Mouse (Mus musculus) gastrocnemius, postnatal 36 days (tissue): ENCODE data around the gene Cuzd1. TPM values are rescaled to one million over a fixed set of nuclear protein-coding genes. Genes with fewer than 3 reads are reported as not detected.
A peak's percentile ranks its signal among the peaks of the same experiment; 100 is the strongest.

Experiments
- DNase-seq, 2 experiments: peaks; one replicate each; pipeline ENCODE4 v3.0.0; 2022
- intact Hi-C: fragments of 180-260 bp; cut with DNase I; formaldehyde crosslinking; loops from one replicate; pipeline ENCODE4 v1.15.1; 2025
- long read RNA-seq, 2 experiments: library from polyadenylated mRNA; stranded (forward); transcript quantifications; one replicate each; pipeline ENCODE4 v2.0.0; 2021
- total RNA-seq, 2 experiments: library from RNA; stranded (reverse); gene quantifications; 2 replicates each; pipeline ENCODE4 v1.2.3; 2021

The Cuzd1 gene
- under 1 TPM; 0.26 to 0.44 TPM for total RNA-seq
- long read RNA-seq, experiment 1, partial matches to known transcripts, result 1 of 3 reads
- long read RNA-seq, experiment 1, other reads (novel, unspliced or antisense), result 2 of 3 reads
- long read RNA-seq, experiment 2, partial matches to known transcripts, result 0 of 1 reads
- long read RNA-seq, experiment 2, other reads (novel, unspliced or antisense), result 1 of 1 reads

- DNase-seq, result no peak
- intact Hi-C loops, result no loop called here
These were observed at the start of gene Cuzd1 for GRCm38 (mm10) chr7:131322192-131322591. Gene Cuzd1, minus strand, starts transcription at chr7:131322292.

- no peak for DNase-seq
- intact Hi-C loops, result loop anchor here (5.0 kb wide), 1 partner anchor 41 kb away; the partner anchor contains the start of genes Acadsb and Ikzf5
These were observed 49.4 kb upstream of the Cuzd1 start for GRCm38 (mm10) chr7:131371470-131371860.

DNA sequence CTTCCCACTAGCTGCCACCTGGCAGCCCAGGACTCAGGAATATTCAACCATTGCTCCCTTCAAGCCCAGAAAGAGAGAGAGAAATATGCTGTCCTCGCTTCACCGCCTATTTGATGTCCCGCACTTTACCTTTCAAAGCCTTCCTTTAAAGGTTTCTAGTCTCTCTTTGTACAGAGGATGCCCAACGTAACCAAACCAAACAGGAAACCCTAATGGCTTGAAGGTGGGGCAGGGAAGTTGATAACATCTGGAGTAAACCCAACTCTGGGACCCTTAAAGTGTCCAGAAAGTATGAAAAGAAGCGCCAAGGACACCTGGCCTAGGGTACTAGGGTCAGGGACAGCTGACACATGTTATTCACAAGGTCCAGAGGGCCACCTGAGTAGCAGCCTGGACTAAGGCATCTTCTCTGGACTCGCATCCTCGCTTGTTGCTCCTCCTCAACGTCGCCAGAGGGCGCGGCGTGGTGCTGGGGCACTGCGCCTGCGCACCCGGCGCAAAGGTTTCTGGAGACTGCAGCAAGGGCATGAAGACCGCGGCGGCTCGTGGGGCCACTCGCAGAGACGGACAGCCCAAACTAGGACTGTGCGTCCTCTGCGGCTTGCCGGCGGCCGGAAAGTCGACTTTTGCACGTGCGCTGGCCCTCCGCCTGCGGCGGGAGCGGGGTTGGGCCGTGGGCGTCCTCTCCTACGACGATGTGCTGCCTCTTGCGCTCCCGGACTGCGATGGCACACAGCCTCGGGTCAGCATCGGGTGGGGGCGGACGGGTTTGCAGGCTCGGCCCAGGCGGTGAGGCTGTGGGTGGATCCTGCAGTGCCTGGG lies 48.8 kb upstream of the Cuzd1 start, which contains the start of gene Pstk:
TSS of gene Pstk (plus strand) at position 494 of the 822 bp plus-strand sequence.
- DNase-seq, result peak; percentile 81 to 88
- intact Hi-C loops, result loop anchor here (5.0 kb wide), 1 partner anchor 41 kb away; the partner anchor contains the start of genes Acadsb and Ikzf5

DNA sequence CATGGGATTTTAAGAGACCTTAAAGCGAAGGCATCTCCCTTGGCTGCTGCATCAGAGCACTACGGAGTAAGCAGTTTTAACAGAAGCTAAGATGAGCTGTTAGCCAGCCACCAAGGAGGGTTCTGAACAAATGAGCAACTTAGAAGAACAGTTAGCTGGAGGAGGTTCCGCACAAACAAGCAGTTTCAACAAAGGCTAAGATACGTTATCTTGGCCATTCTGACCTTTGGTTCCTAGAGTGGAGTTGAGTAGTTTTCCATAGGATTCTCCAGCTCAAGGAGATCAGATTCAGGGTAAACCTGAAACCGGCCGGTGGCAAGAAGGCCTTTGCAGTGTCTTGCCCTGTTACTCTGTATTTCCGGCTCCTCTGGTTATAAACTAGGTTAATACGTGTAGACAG lies 42.0 kb upstream of the Cuzd1 start:
- no peak for DNase-seq
- intact Hi-C loops, result no loop called here

DNA sequence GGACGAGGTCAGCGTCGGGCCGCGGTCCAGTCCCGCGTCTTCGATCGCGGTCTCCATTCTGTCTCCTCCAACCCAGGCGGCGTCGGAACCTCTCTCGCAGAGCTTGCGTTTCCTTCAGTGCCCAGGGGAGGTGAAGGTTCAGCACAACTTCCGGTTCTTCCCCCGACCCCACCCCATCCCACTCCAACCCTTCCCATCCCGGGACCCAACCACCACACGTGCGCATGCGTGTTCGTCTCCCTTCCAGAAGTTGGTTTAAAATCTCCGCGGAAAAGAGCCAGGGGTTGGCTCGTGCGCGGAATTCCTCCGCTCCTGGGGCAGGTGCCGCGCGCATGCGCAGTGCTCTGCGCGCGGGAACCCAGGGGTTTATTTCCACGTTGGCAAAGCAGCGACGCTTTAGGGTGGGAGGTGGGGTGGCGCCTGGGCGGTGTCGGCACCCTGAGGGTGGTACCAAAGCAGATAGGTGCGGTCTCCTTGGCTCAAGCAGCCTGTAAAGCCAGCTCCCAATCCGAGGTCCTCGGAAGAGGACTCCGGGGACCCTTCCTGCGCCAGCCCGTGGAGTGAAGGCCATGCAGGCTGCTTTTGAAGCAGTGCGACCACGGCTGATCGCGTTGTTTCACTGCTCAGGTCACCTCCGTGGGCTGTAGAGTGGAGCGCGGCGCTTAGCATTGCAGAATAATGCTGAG lies 40.7 kb upstream of the Cuzd1 start, which contains the start of gene 2310057M21Rik:
TSS of gene 2310057M21Rik (minus strand) at position 145 of the 686 bp plus-strand sequence.
- intact Hi-C loops, result no loop called here
- peak; percentile 85 to 95 for DNase-seq

DNA sequence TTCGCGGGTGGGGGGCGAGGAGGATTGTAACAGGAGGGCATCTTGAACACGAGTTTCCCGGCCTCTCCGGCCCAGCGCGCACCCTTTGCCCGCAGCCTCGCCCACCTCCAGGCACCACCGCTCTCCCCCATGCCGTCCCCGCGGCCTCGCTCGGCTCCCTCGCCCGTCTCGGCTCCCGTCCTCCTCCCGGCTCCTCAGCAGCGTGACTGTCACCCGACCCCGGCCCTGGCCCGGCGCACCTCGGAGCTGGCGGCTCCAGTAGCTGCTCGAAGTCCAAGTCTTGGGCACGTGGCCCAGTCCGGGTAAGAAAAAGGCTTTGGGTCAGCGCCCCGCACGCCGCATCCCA lies 40.1 kb upstream of the Cuzd1 start:
- no peak for DNase-seq
- intact Hi-C loops, result no loop called here

DNA sequence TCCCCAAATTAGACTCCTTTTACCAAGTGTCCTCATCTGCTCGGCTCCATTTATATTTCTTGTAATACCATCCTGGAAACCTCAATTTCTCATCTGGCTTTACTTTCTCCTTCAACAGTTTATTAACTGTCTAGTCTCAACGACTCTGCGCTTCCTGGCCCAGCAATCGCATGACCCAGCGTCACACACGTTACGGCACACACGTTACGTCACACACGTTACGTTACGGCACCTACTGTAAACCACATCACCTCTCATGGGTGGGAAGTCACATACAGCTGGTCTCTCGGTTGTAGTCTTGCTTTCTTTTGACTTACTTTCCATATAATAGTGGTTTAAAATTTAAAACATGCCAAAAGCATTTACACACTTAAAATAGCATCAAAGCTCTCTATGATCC lies 34.0 kb upstream of the Cuzd1 start:
- DNase-seq, result no peak
- intact Hi-C loops, result no loop called here

DNA sequence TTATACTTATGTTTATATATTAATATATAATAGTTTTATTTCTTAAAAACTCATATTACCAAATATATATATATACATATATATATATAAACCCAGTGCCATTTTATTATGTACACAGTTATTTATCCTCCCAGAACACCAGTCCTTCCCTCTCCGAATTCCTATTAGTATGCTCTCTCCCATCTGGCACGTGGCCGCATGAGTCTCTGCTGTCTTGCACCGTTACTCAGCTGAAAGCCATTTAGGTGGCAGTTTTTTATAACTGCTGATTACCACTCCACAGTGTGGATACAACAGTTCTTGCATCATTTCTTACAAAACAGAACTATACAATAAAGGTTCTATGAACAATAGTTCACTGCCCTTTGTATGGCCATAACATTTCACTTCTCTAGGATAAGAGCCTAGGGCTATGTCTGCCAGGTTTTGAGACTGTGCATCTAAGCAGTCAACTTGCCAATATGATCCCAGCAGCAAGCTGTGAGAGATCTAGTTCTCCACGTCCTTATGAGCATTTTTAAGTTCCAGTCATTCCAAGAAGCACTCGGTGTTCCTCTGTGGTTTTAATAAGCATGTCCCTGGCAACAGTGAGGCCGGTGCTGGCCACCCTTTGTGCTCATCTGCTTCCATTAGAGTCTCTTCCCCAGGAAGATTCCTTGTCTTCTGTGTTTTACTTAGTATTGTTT lies 23.9 kb upstream of the Cuzd1 start:
- no peak for DNase-seq
- intact Hi-C loops, result no loop called here

GRCm38 (mm10) chr7:131337502-131338068 lies 15.5 kb upstream of the Cuzd1 start:
- intact Hi-C loops, result no loop called here
- DNase-seq, result no peak

- intact Hi-C loops, result no loop called here
- DNase-seq, result no peak
These were observed 11.5 kb upstream of the Cuzd1 start, which contains the start of gene Fam24a for GRCm38 (mm10) chr7:131333564-131333963. Gene Fam24a, plus strand, starts transcription at chr7:131333864.

- intact Hi-C loops, result no loop called here
- DNase-seq, result no peak
These were observed 9.6 kb upstream of the Cuzd1 start for GRCm38 (mm10) chr7:131331688-131332087.

GRCm38 (mm10) chr7:131329416-131329815 lies 7.3 kb upstream of the Cuzd1 start, which contains the start of gene Fam24b:
Gene Fam24b, minus strand, starts transcription at chr7:131329516.
- intact Hi-C loops, result no loop called here
- no peak for DNase-seq

DNA sequence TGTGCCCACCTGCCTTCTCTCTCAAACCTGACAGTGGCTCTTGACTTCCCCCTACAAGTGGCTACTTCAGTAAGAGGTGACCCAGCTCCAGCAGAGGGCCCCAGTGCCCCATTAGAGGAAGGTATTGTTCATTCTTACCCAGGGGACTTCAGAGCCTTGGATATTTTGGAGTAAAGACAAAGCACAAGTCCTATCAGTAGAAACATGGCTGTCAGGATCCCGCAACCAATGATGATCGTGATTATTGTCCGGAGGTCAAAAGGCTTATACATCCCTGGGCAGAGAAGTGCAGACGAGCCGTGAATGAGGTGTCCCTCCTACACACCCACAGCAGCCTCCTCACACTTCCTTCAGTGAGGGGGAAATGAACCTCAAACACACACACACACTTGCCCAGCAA lies 5.0 kb upstream of the Cuzd1 start:
- intact Hi-C loops, result no loop called here
- DNase-seq, result no peak

GRCm38 (mm10) chr7:131318340-131318739 lies 3.8 kb downstream of the Cuzd1 start:
- DNase-seq, result no peak
- intact Hi-C loops, result no loop called here

DNA sequence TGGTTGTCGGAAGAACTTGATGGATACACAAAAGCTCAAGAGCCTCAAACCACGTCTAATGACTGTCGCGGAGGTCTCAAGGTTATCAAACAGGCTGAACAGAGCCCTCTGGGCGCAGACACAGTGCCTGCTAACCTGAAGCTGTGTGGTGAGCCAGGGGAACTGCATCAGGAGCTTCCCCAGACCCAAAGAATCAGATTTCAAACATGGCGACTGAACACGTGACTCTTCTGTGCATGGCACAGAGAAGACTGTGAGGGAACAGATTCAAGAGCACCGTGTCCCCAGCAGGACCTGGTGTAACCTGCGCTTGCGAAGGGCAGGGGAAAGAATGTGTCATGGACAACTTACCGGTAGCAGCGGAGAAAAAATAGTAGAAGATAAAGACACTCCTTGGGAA lies 4.5 kb downstream of the Cuzd1 start:
- intact Hi-C loops, result no loop called here
- DNase-seq, result no peak

DNA sequence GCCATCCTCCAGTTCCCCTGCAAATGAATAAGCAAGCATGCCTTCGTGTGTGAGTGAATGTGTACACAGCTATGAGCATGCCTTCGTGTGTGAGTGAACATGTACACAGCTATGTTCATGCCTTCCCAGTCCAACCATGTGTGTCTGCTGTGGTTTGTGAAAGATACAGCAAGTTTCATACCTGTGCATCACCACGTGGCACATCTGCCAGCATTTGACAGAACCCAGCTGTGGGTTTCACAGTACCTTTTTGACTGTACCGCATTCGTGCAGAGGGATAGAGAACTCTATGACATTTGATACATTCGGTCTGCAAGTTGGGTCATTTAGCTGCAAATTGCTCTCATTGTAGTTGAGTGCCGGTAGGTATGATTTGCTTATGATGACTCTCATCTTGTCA lies 7.6 kb downstream of the Cuzd1 start:
- DNase-seq, result no peak
- intact Hi-C loops, result no loop called here

GRCm38 (mm10) chr7:131306733-131307132 lies 15.4 kb downstream of the Cuzd1 start:
- DNase-seq, result no peak
- intact Hi-C loops, result no loop called here

GRCm38 (mm10) chr7:131303340-131303739 lies 18.8 kb downstream of the Cuzd1 start:
- DNase-seq, result no peak
- intact Hi-C loops, result no loop called here

GRCm38 (mm10) chr7:131297151-131297550 lies 24.9 kb downstream of the Cuzd1 start:
- DNase-seq, result no peak
- intact Hi-C loops, result no loop called here

- no peak for DNase-seq
- intact Hi-C loops, result no loop called here
These were observed 56.2 kb downstream of the Cuzd1 start for GRCm38 (mm10) chr7:131265851-131266250.
